Mouse (Mus musculus) cerebellum, adult 2 months (tissue): ENCODE measurements around the gene Slc1a3. TPM values are rescaled to one million over a fixed set of nuclear protein-coding genes. Genes with fewer than 3 reads are reported as not detected.

Source experiments
- DNase-seq, 2 experiments: peaks; one replicate each; pipeline ENCODE4 v3.0.0; 2021
- H3K27ac ChIP-seq: fragments of 200-500 bp; 2 replicates; pipeline ENCODE4 v1.5.1; 2012; ENCODE audit warnings: low read length, control low read depth, inconsistent platforms; ENCODE audit not compliant: insufficient read depth
- H3K27me3 ChIP-seq: fragments of 200-500 bp; 2 replicates; pipeline ENCODE4 v1.6.1; 2012; ENCODE audit warnings: inconsistent platforms, mild to moderate bottlenecking, low read length, moderate library complexity; ENCODE audit not compliant: control insufficient read depth, insufficient read depth
- H3K4me1 ChIP-seq: fragments of 200-500 bp; 2 replicates; pipeline ENCODE4 v1.6.1; 2011; ENCODE audit warnings: low read length; ENCODE audit not compliant: control insufficient read depth, insufficient read depth
- H3K4me3 ChIP-seq: fragments of 200-500 bp; replicated peaks from 2 replicates; pipeline ENCODE3; 2011; ENCODE audit warnings: mild to moderate bottlenecking, low read depth, low read length, control low read depth; ENCODE audit not compliant: insufficient read depth
- CTCF ChIP-seq: fragments of 200-500 bp; IDR thresholded peaks from 2 replicates; pipeline ENCODE4 v1.5.1; 2011; ENCODE audit warnings: low read depth, mild to moderate bottlenecking, control low read depth, low read length, moderate library complexity, borderline replicate concordance; ENCODE audit not compliant: insufficient read depth
- POLR2A ChIP-seq: fragments of 200-500 bp; IDR thresholded peaks from 2 replicates; pipeline ENCODE4 v1.6.1; 2011; ENCODE audit warnings: low read length, control low read depth, borderline replicate concordance; ENCODE audit not compliant: insufficient read depth
- WGBS: fragments of 180-500 bp; shearing (Covaris S2); methylation state at CpG from one replicate; pipeline ENCODE4 v1.1.7; 2018; 5-methylcytosine and 5-hydroxymethylcytosine counted together
- polyA plus RNA-seq: library from polyadenylated mRNA; depleted of rRNA; stranded (reverse); fragments of >200 nt; gene quantifications from 2 replicates; pipeline ENCODE4 v1.2.3, GENCODE M21; 2012

Slc1a3 gene
- polyA plus RNA-seq, 1 experiment = 373 TPM

GRCm38 (mm10) chr15:8734363-8734739 is 23.8 kb upstream of the Slc1a3 start:
- WGBS = 91% methylated on average over 6 of the region's 6 CpGs
- H3K4me1 ChIP-seq = peaks cover 2% of the 10 kb centered on the region
- H3K27me3 ChIP-seq = no peaks in the 10 kb centered on the region
- H3K27ac ChIP-seq = no peak overlapping the region
- H3K4me3 ChIP-seq = no peak overlapping the region
- no peak for TF ChIP-seq POLR2A
- no peak for TF ChIP-seq CTCF
- no peak for DNase-seq

GRCm38 (mm10) chr15:8733669-8734362 is 23.3 kb upstream of the Slc1a3 start:
- Histone ChIP-seq H3K4me1 (peaks cover 2% of the 10 kb centered on the region), H3K27ac (no peak overlapping the region), H3K27me3 (no peaks in the 10 kb centered on the region), H3K4me3 (no peak overlapping the region)
- 46% methylated on average over 7 of the region's 7 CpGs for WGBS
- TF ChIP-seq POLR2A (no peak), CTCF (no peak)
- DNase-seq = no peak

- WGBS = 94% methylated on average over 7 of the region's 7 CpGs
- H3K27ac ChIP-seq = no peak overlapping the region
Measured at GRCm38 (mm10) chr15:8728861-8729260, 18.3 kb upstream of the Slc1a3 start.

GRCm38 (mm10) chr15:8722386-8723100 is 12.0 kb upstream of the Slc1a3 start:
- Histone ChIP-seq H3K4me3 (no peak overlapping the region), H3K27me3 (no peaks in the 10 kb centered on the region), H3K27ac (no peak overlapping the region), H3K4me1 (no peaks in the 10 kb centered on the region)
- no peak for TF ChIP-seq POLR2A
- TF ChIP-seq CTCF = no peak
- no peak for DNase-seq
- 74% methylated on average over 14 of the region's 14 CpGs for WGBS

More at GRCm38 (mm10) chr15:8728861-8729260, 18.3 kb upstream of the Slc1a3 start:
- Histone ChIP-seq H3K4me3 (no peak overlapping the region), H3K4me1 (no peaks in the 10 kb centered on the region), H3K27me3 (no peaks in the 10 kb centered on the region)
- no peak for DNase-seq
- TF ChIP-seq POLR2A (no peak), CTCF (no peak)

- Histone ChIP-seq H3K27me3 (no peaks in the 10 kb centered on the region), H3K4me1 (no peaks in the 10 kb centered on the region), H3K4me3 (no peak overlapping the region), H3K27ac (no peak overlapping the region)
- TF ChIP-seq POLR2A = no peak
- no peak for TF ChIP-seq CTCF
- DNase-seq = no peak
- WGBS = 93% methylated on average over 3 of the region's 3 CpGs
Measured at GRCm38 (mm10) chr15:8721746-8722145, 11.2 kb upstream of the Slc1a3 start.

GRCm38 (mm10) chr15:8721005-8721404 is 10.4 kb upstream of the Slc1a3 start:
- no peak overlapping the region for H3K27ac ChIP-seq
- TF ChIP-seq CTCF (no peak), POLR2A (no peak)
- no peak for DNase-seq
- H3K27me3 ChIP-seq = no peaks in the 10 kb centered on the region
- H3K4me1 ChIP-seq = no peaks in the 10 kb centered on the region
- no peak overlapping the region for H3K4me3 ChIP-seq
- 62% methylated on average over 3 of the region's 3 CpGs for WGBS

- Histone ChIP-seq H3K4me3 (no peak overlapping the region), H3K27me3 (no peaks in the 10 kb centered on the region), H3K4me1 (no peaks in the 10 kb centered on the region), H3K27ac (no peak overlapping the region)
- TF ChIP-seq CTCF = no peak
- WGBS = 76% methylated on average over 3 of the region's 3 CpGs
- DNase-seq = no peak
Measured at GRCm38 (mm10) chr15:8718496-8718895, 7.9 kb upstream of the Slc1a3 start.

- WGBS = 49% methylated on average over 6 of the region's 6 CpGs
- no peak overlapping the region for H3K4me3 ChIP-seq
- no peaks in the 10 kb centered on the region for H3K27me3 ChIP-seq
- H3K27ac ChIP-seq = no peak overlapping the region
- no peak for DNase-seq
- TF ChIP-seq POLR2A = no peak
- no peak for TF ChIP-seq CTCF
- no peaks in the 10 kb centered on the region for H3K4me1 ChIP-seq
Measured at GRCm38 (mm10) chr15:8717021-8717571, 6.5 kb upstream of the Slc1a3 start.
